Mouse (Mus musculus): Measurements from ENCODE around the gene Esx1. TPM values are rescaled to one million over a fixed set of nuclear protein-coding genes. Genes with fewer than 3 reads are reported as not detected.

Esx1 gene
- polyA plus RNA-seq, 1 experiment from 2014 or later: not detected

DNA sequence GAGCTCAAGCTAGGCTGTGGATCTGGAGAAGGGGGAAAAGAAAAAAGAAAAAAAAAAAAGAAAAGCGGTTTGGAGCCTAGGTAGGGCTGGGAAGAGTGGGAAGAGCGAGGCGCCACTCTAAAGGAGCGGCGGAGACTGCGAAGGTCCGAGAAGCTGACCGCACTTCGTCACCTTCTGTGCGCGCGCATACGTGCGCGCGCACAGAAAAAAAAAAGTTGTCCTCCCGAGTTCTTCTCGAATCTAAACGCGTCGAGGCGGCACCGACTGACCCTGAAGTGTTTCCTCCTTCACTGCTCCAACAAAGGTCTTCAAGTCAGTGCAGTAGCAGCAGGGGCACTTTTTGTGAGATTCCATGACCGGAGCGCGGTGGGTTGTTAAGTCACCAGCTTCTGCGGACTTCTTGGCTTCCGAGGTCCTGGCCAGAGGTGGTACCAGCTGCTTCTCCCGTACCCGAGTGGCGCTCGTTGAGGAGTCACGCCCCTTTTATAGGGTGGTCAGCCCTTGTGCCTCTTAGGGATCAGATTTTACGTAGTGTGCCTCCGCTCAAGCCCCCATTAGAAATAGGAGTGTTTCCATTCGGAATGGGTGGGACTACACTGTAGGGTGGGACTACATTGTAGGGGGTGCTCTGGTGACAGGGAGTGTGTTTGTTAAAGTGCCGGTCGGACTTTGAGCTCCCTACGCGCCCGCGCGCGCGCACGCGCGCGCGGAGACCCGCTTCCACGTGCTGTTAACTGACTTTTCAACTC lies 2.0 kb downstream of the Esx1 start:
- WGBS: 14% methylated on average over 51 of the region's 52 CpGs
- Histone ChIP-seq H3K4me1 (replicated peaks; ENCODE audit: control insufficient read depth, insufficient read depth) (no peaks in the 10 kb centered on the region), H3K4me2 (replicated peaks; ENCODE audit: low read depth) (peak overlapping the region; percentile 32), H3K4me3 (ENCODE audit: low read depth, low read length) (peak overlapping the region; percentile 18), H3K9me3 (ENCODE audit: control insufficient read depth, low read length) (no peaks in the 10 kb centered on the region), H3K36me3 (ENCODE audit: control insufficient read depth, insufficient read depth, low read length) (no peaks in the 10 kb centered on the region), H3K9ac (ENCODE audit: low read length) (no peak overlapping the region), H3K27me3 (ENCODE audit: control insufficient read depth, insufficient read depth, low read length) (peaks cover 5% of the 10 kb centered on the region; the same call in 1 of the 2 replicates), H3K27ac (replicated peaks) (no peak overlapping the region)
- TF ChIP-seq EP300 (optimal IDR thresholded peaks at IDR 0.05) (no peak), CTCF (IDR thresholded peaks at IDR 0.05; ENCODE audit: low read depth) (no peak)
- DNase-seq (ENCODE audit: low spot score) (no peak), ATAC-seq (ENCODE audit: low FRiP score, low TSS enrichment) (no peak)

DNA sequence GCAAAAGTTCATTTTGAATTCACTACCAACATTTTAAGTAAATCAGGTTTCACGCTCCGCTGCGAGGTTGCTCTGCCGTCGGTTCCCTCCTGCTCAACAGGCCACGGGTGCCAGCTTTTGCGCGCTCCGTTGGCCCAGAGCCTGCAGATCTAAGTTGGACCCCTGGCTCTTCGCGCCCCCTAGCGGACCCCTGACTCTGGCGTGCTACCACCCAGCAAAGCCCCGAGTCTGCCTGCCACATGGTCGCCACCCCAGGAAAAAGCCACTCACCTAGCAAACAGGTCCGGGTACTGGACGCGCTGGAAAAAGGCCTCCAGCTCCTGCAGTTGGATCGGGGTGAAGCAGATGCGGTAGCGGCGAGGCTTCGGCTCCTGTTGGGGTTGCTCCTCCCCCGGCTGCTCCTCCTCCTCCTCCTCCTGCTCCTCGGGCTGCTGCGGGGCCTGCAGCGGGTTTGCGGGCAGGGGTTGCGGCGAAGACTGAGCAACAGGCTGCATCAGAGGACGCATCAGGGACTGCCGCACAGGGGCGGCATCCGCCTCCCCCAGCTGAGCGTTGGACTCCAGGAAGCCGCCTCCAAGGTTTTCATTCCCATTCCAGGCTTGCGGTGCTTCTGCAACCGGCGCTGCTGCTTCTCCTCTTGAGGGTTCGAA lies 3.7 kb downstream of the Esx1 start:
- Histone ChIP-seq H3K4me1 (replicated peaks; ENCODE audit: control insufficient read depth, insufficient read depth) (no peaks in the 10 kb centered on the region), H3K4me2 (replicated peaks; ENCODE audit: low read depth) (no peak overlapping the region), H3K9ac (ENCODE audit: low read length) (no peak overlapping the region), H3K27ac (replicated peaks) (no peak overlapping the region), H3K4me3 (ENCODE audit: low read depth, low read length) (no peak overlapping the region), H3K27me3 (ENCODE audit: control insufficient read depth, insufficient read depth, low read length) (peaks cover 5% of the 10 kb centered on the region; the same call in 1 of the 2 replicates), H3K9me3 (ENCODE audit: control insufficient read depth, low read length) (no peaks in the 10 kb centered on the region), H3K36me3 (ENCODE audit: control insufficient read depth, insufficient read depth, low read length) (no peaks in the 10 kb centered on the region)
- WGBS: 11% methylated on average over 40 of the region's 40 CpGs
- ATAC-seq (ENCODE audit: low FRiP score, low TSS enrichment) (no peak), DNase-seq (ENCODE audit: low spot score) (peak; percentile 33)
- TF ChIP-seq EP300 (optimal IDR thresholded peaks at IDR 0.05) (no peak), CTCF (IDR thresholded peaks at IDR 0.05; ENCODE audit: low read depth) (peak; percentile 49)

DNA sequence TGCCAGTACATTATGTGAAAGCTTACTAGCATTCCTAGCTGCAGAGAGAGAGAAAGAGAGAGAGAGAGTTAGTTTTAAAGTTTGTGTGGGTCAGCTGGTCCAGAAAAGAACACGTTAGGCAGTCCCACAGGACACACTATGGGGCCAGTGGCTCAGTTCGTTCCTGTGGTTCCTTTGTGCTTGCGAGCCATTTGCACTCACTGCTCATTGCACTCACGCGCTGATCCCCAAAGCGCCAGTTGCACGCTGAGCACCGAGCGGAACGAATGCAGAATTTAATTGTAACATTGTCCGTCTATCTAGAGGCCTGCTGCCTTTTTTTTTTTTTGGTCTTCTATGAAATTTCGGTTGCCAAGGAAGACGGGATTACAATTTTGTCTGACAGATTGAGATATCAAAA lies 15.4 kb downstream of the Esx1 start:
- ATAC-seq (ENCODE audit: low FRiP score, low TSS enrichment) (no peak), DNase-seq (ENCODE audit: low spot score) (no peak)
- Histone ChIP-seq H3K9ac (ENCODE audit: low read length) (no peak overlapping the region), H3K4me3 (ENCODE audit: low read depth, low read length) (no peak overlapping the region), H3K4me1 (replicated peaks; ENCODE audit: control insufficient read depth, insufficient read depth) (no peaks in the 10 kb centered on the region), H3K4me2 (replicated peaks; ENCODE audit: low read depth) (no peak overlapping the region), H3K27ac (replicated peaks) (no peak overlapping the region), H3K9me3 (ENCODE audit: control insufficient read depth, low read length) (no peaks in the 10 kb centered on the region), H3K36me3 (ENCODE audit: control insufficient read depth, insufficient read depth, low read length) (no peaks in the 10 kb centered on the region), H3K27me3 (ENCODE audit: control insufficient read depth, insufficient read depth, low read length) (no peaks in the 10 kb centered on the region)
- TF ChIP-seq EP300 (optimal IDR thresholded peaks at IDR 0.05): no peak
- no peak for TF ChIP-seq CTCF (IDR thresholded peaks at IDR 0.05; ENCODE audit: low read depth)
- 16% methylated on average over 12 of the region's 13 CpGs for WGBS

DNA sequence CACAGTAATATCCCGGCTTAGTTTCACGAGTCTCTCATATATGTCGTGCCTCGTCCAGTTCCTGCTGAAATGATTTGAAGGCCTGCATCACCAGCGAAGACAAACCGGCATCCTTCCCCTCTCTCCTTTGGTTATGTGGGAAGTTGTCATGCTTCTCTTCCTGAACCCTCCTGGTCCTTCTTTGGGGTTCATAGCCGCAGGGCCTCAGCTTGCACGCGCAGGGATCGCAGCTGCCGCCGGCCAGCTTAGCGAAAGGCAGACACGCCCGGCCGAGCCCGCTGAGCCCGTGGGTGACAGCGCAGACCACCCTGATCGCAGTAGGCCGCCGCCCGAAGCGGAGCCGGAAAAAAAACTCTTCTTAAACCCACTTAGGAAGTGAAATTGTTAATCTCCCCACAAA lies 17.4 kb downstream of the Esx1 start:
- ATAC-seq (ENCODE audit: low FRiP score, low TSS enrichment) (no peak), DNase-seq (ENCODE audit: low spot score) (no peak)
- TF ChIP-seq CTCF (IDR thresholded peaks at IDR 0.05; ENCODE audit: low read depth) (no peak), EP300 (optimal IDR thresholded peaks at IDR 0.05) (no peak)
- Histone ChIP-seq H3K27ac (replicated peaks) (no peak overlapping the region), H3K27me3 (ENCODE audit: control insufficient read depth, insufficient read depth, low read length) (no peaks in the 10 kb centered on the region), H3K4me1 (replicated peaks; ENCODE audit: control insufficient read depth, insufficient read depth) (no peaks in the 10 kb centered on the region), H3K9ac (ENCODE audit: low read length) (no peak overlapping the region), H3K36me3 (ENCODE audit: control insufficient read depth, insufficient read depth, low read length) (no peaks in the 10 kb centered on the region), H3K9me3 (ENCODE audit: control insufficient read depth, low read length) (no peaks in the 10 kb centered on the region), H3K4me2 (replicated peaks; ENCODE audit: low read depth) (no peak overlapping the region), H3K4me3 (ENCODE audit: low read depth, low read length) (no peak overlapping the region)
- 24% methylated on average over 25 of the region's 25 CpGs for WGBS

Other genes starting within 250 kb of the Esx1 start
- gene H2bfm, start 194.8 kb downstream of the Esx1 start, polyA plus RNA-seq (2015; fragmentation: Nextera tagmentation; extraction: Ambion mirVana): not detected in 2 replicates
- 21.3 and 28.4 TPM in 2 replicates for gene Tmsb15b2, start 146.6 kb downstream of the Esx1 start, polyA plus RNA-seq (2015; fragmentation: Nextera tagmentation; extraction: Ambion mirVana)
- 2.9 and 3.4 TPM in 2 replicates for gene Tmsb15l, start 145.2 kb downstream of the Esx1 start, polyA plus RNA-seq (2015; fragmentation: Nextera tagmentation; extraction: Ambion mirVana)
- 17.7 and 21.5 TPM in 2 replicates for gene Tmsb15b1, start 145.2 kb downstream of the Esx1 start, polyA plus RNA-seq (2015; fragmentation: Nextera tagmentation; extraction: Ambion mirVana)
- gene Zcchc18, start 128.9 kb downstream of the Esx1 start, polyA plus RNA-seq (2015; fragmentation: Nextera tagmentation; extraction: Ambion mirVana): 7.4 and 8.8 TPM in 2 replicates
- gene Slc25a53, start 83.8 kb downstream of the Esx1 start, polyA plus RNA-seq (2015; fragmentation: Nextera tagmentation; extraction: Ambion mirVana): 4.2 and 4.8 TPM in 2 replicates
- 2.8 and 2.9 TPM in 2 replicates for gene Fam199x, start 72.5 kb downstream of the Esx1 start, polyA plus RNA-seq (2015; fragmentation: Nextera tagmentation; extraction: Ambion mirVana)